Mouse (Mus musculus) CD8-positive naive resting alpha-beta T cell, adult 57 days (primary cell): ENCODE results near the gene Gm17545. TPM values are rescaled to one million over a fixed set of nuclear protein-coding genes. Genes with fewer than 3 reads are reported as not detected.

ENCODE experiments used
- total RNA-seq: library from RNA; stranded (reverse); gene quantifications from one replicate; pipeline ENCODE4 v1.2.4, GENCODE M21; 2023

Gene Gm17545
- not detected for total RNA-seq

DNA sequence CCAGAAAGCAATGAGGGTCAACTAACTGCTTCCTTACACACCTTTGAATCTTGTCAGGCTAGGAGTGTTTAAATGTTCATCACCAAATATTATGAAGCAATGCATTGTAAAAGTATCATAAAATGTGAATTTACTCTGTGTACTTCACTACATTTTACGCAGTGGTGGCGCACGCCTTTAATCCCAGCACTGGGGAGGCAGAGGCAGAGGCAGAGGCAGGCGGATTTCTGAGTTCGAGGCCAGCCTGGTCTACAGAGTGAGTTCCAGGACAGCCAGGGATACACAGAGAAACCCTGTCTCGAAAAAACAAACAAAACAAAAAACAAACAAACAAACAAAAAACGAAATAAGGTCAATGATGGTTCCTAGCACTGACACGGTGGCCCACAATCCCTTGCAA lies at the start of gene Gm17545:
TSS of gene Gm17545 (plus strand) at position 301 of the 400 bp plus-strand sequence.

DNA sequence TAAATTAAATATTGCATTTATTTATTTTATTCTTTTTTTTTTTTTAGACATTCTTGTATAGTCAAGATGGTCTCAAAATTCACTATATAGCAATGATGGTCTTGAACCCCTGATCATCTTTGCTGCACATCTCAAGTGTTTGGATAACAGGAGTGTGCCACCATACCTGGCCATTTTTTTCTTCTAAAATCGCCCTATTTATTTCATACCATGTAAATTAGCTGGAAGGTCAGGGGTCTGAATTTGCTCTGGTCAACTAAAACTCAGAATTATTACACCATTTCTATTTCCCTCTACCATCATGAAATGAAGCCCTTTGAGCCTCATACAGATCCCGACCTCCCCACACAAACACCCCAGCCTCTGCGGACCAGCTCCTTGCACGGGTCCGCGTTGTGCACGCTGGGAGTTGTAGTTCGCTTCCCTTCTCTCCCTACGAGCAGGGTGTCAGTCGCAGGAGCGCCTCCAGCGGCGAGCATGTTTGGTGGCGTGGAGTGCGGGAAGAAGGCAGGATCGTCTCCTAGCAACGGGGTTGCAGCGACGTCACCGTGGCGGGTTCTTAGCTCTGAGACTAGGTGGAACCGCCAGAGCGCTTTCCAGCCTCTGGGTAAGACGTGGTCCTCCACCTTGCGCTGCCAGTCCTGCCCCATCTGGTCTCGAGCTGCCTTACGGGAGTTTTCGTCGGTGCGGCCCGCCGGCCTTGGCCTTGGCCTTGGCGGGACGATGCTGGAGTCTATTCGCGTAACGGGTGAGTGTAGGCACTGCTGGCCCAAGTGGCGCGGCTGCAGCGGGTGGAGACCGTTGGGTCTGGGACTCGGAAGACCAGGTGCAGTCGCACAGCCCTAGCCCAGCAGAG lies 42.9 kb upstream of the Gm17545 start, which contains the start of gene 9530077C05Rik:
TSS of gene 9530077C05Rik (plus strand) at position 512 of the 856 bp plus-strand sequence.

DNA sequence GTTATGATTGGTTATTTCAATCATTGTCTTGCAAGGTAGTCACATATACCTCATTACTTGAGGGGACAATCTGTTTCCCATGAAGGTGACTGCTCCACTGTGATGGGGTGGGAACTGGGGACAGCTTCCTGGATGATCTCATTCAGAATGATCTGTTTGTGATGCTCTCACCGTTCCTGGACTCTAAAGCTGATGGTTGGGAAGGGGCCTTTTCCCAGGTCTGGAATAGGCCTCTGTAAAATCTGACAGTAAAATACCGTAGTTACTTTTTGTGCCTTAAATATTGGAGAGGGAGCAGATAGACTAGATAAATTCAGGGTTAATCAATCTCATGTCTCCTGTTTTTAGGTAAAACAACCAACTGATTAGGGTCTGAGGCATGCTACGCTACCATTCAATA lies 15.6 kb downstream of the Gm17545 start, which contains the start of gene Rp9:
TSS of gene Rp9 (minus strand) at position 101 of the 400 bp plus-strand sequence.

DNA sequence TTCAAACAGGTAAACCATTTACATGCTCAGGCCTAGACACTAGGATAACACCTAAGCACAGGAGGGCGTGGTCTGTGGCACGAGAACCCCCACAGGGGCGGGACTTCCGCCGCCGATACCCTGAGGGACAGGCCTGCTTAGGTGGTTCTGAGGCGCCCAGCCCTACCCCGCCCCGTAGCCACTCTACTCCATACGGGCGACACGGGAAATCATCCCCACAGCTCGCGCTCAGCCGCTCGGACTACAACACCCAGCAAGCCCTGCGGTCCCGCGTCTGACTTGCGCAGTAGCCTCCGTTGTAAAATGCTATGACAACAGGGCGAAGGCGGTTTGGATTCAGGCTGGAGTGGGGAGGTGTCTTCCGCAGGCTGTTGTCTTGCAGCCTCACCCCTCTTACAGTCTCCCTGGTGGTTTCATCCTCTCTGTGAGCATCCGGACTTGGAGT lies 21.4 kb downstream of the Gm17545 start, which contains the start of gene Bbs9:
TSS of gene Bbs9 (plus strand) at position 292 of the 445 bp plus-strand sequence.

Other genes with a start within 250 kb of the Gm17545 start
- 39.3 TPM for gene Zfp809, start 228.6 kb upstream of the Gm17545 start, total RNA-seq
- 2.4 TPM for gene Zfp599, start 194.4 kb upstream of the Gm17545 start, total RNA-seq
- 12.9 TPM for gene Zfp810, start 146.6 kb upstream of the Gm17545 start, total RNA-seq
- gene Anln, start 65.1 kb upstream of the Gm17545 start, total RNA-seq, result 1.6 TPM
- gene 9530077C05Rik, start 42.8 kb upstream of the Gm17545 start, total RNA-seq, result 0.58 TPM
- 68.8 TPM for gene Rp9, start 15.5 kb downstream of the Gm17545 start, total RNA-seq
- gene Bbs9, start 21.4 kb downstream of the Gm17545 start, total RNA-seq, result 21.5 TPM